Mouse (Mus musculus) megakaryocyte-erythroid progenitor cell, adult 5 weeks (primary cell): ENCODE data around the gene C2cd4c. TPM values are rescaled to one million over a fixed set of nuclear protein-coding genes. Genes with fewer than 3 reads are reported as not detected.

Source experiments
- polyA plus RNA-seq: library from polyadenylated mRNA; stranded (reverse); fragments of >175 nt; gene quantifications from 2 replicates; pipeline ENCODE4 v1.2.3, GENCODE M21; 2012

The C2cd4c gene
- not detected in 2 replicates for polyA plus RNA-seq

GRCm38 (mm10) chr10:79613578-79614304 lies at the start of gene C2cd4c:
Gene C2cd4c (minus strand): TSS chr10:79614025.

GRCm38 (mm10) chr10:79645711-79646110 lies 31.9 kb upstream of the C2cd4c start, which contains the start of gene Odf3l2:
Gene Odf3l2 (minus strand): TSS chr10:79645738.

GRCm38 (mm10) chr10:79637128-79638110 lies 23.6 kb upstream of the C2cd4c start, which contains the start of gene Shc2:
Gene Shc2 (minus strand): TSS chr10:79637918.

GRCm38 (mm10) chr10:79587061-79587751 lies 26.6 kb downstream of the C2cd4c start, which contains the start of gene Theg:
Gene Theg (minus strand): TSS chr10:79587331.

Other genes with a start within 250 kb of the C2cd4c start
- gene Vmn2r83, start 145.3 kb downstream of the C2cd4c start, polyA plus RNA-seq = 0.02 TPM in 1 of 2 replicates, not detected in the other
- gene Plpp2, start 80.2 kb downstream of the C2cd4c start, polyA plus RNA-seq = 14.9 and 15.0 TPM in 2 replicates
- 67.4 and 77.1 TPM in 2 replicates for gene Mier2, start 58.8 kb downstream of the C2cd4c start, polyA plus RNA-seq
- not detected in 2 replicates for gene Theg, start 26.7 kb downstream of the C2cd4c start, polyA plus RNA-seq
- not detected in 2 replicates for gene Shc2, start 23.9 kb upstream of the C2cd4c start, polyA plus RNA-seq
- not detected in 2 replicates for gene Odf3l2, start 31.7 kb upstream of the C2cd4c start, polyA plus RNA-seq
- 0.12 and 0.15 TPM in 2 replicates for gene Madcam1, start 50.5 kb upstream of the C2cd4c start, polyA plus RNA-seq
- gene Tpgs1, start 55.3 kb upstream of the C2cd4c start, polyA plus RNA-seq = 116 and 132 TPM in 2 replicates
- gene Cdc34, start 68.2 kb upstream of the C2cd4c start, polyA plus RNA-seq = 250 and 260 TPM in 2 replicates
- gene Gzmm, start 75.0 kb upstream of the C2cd4c start, polyA plus RNA-seq = 1.2 and 1.3 TPM in 2 replicates
- 829 and 893 TPM in 2 replicates for gene Bsg, start 90.5 kb upstream of the C2cd4c start, polyA plus RNA-seq
- gene Hcn2, start 102.6 kb upstream of the C2cd4c start, polyA plus RNA-seq = 1.00 and 1.2 TPM in 2 replicates
- gene Polrmt, start 132.6 kb upstream of the C2cd4c start, polyA plus RNA-seq = 34.1 and 38.0 TPM in 2 replicates
- not detected in 2 replicates for gene Fgf22, start 141.1 kb upstream of the C2cd4c start, polyA plus RNA-seq
- gene Rnf126, start 152.9 kb upstream of the C2cd4c start, polyA plus RNA-seq = 324 and 356 TPM in 2 replicates
- 4.6 and 5.4 TPM in 2 replicates for gene Fstl3, start 163.2 kb upstream of the C2cd4c start, polyA plus RNA-seq
- 34.9 and 51.7 TPM in 2 replicates for gene Prss57, start 176.9 kb upstream of the C2cd4c start, polyA plus RNA-seq
- 290 and 348 TPM in 2 replicates for gene Palm, start 179.5 kb upstream of the C2cd4c start, polyA plus RNA-seq
- gene Misp, start 207.0 kb upstream of the C2cd4c start, polyA plus RNA-seq = 0.04 and 0.30 TPM in 2 replicates
- 1,442 and 1,522 TPM in 2 replicates for gene Ptbp1, start 240.4 kb upstream of the C2cd4c start, polyA plus RNA-seq